Mouse (Mus musculus) testis, adult 2 months (tissue): ENCODE measurements at regions not wholly inside any gene's neighbourhood (a gene's known extent, or its start where the extent isn't known, plus 50 kb on each side); places are given as distances from the start of the nearest gene placed in this dataset.

ENCODE experiments used
- CTCF ChIP-seq: fragments of 200-500 bp; IDR thresholded peaks from 2 replicates; pipeline ENCODE4 v1.5.1; 2012; ENCODE audit warnings: low read depth, mild to moderate bottlenecking, inconsistent platforms, low read length, moderate library complexity; ENCODE audit not compliant: control insufficient read depth, insufficient read depth, insufficient replicate concordance
- POLR2A ChIP-seq: fragments of 200-500 bp; IDR thresholded peaks from 2 replicates; pipeline ENCODE4 v1.6.1; 2012; ENCODE audit warnings: low read depth, mild to moderate bottlenecking, inconsistent platforms, low read length, moderate library complexity; ENCODE audit not compliant: control insufficient read depth

- TF ChIP-seq POLR2A (no peak), CTCF (no peak)
These were observed 542.5 kb upstream of the Klhl29 start for GRCm38 (mm10) chr12:5918030-5918429.
